Mouse (Mus musculus): Measurements from ENCODE around the gene Sox13.

GRCm38 (mm10) chr1:133347693-133348520 lies 76.3 kb downstream of the Sox13 start:
- no peak for TF ChIP-seq POLR2A (IDR thresholded peaks at IDR 0.05; ENCODE audit: borderline replicate concordance, low read depth, low read length)
- TF ChIP-seq CTCF (IDR thresholded peaks at IDR 0.05; ENCODE audit: low read depth, low read length): no peak

Data from bone marrow macrophage, adult 2 months (primary cell).